Mouse (Mus musculus): Measurements from ENCODE around the gene Ptrh1.
A peak's percentile ranks its signal among the peaks of the same experiment; 100 is the strongest.

Gene Ptrh1

GRCm38 (mm10) chr2:32808816-32809566 is 33.4 kb downstream of the Ptrh1 start:
- no peak for DNase-seq

- DNase-seq, result no peak
Observed at GRCm38 (mm10) chr2:32811959-32812358, 36.4 kb downstream of the Ptrh1 start.

GRCm38 (mm10) chr2:32816497-32816896 is 40.9 kb downstream of the Ptrh1 start:
- no peak for DNase-seq

GRCm38 (mm10) chr2:32816946-32817581 is 41.5 kb downstream of the Ptrh1 start:
- DNase-seq, result no peak

- DNase-seq, result no peak
Observed at GRCm38 (mm10) chr2:32817589-32817988, 42.0 kb downstream of the Ptrh1 start.

GRCm38 (mm10) chr2:32818208-32818607 is 42.6 kb downstream of the Ptrh1 start:
- no peak for DNase-seq

- DNase-seq, result peak; percentile 66
Observed at GRCm38 (mm10) chr2:32821041-32821802, 45.6 kb downstream of the Ptrh1 start.

GRCm38 (mm10) chr2:32822643-32823042 is 47.1 kb downstream of the Ptrh1 start:
- DNase-seq, result no peak

GRCm38 (mm10) chr2:32823153-32823552 is 47.6 kb downstream of the Ptrh1 start:
- no peak for DNase-seq

GRCm38 (mm10) chr2:32823579-32824154 is 48.1 kb downstream of the Ptrh1 start:
- no peak for DNase-seq

GRCm38 (mm10) chr2:32824181-32824580 is 48.6 kb downstream of the Ptrh1 start:
- DNase-seq, result peak; percentile 38

- no peak for DNase-seq
Observed at GRCm38 (mm10) chr2:32824778-32825177, 49.2 kb downstream of the Ptrh1 start.

GRCm38 (mm10) chr2:32825796-32826195 is 50.2 kb downstream of the Ptrh1 start:
- no peak for DNase-seq
